Mouse (Mus musculus) gastrocnemius, adult 8-10 months (tissue): Measurements from ENCODE around the gene Ctsr. TPM values are rescaled to one million over a fixed set of nuclear protein-coding genes. Genes with fewer than 3 reads are reported as not detected.
"Not testable (repeated sequence)": the region's sequence is repeated elsewhere in the genome, so short reads cannot be mapped to it uniquely, and the experiment has no call there.

Experiments used
- DNase-seq, 2 experiments: peaks; one replicate each; pipeline ENCODE4 v3.0.0; 2022; ENCODE audit warnings: low spot score in 2 of 2
- total RNA-seq, 4 experiments: library from RNA; stranded (reverse); gene quantifications; 2 replicates each; pipeline ENCODE4 v1.2.4; 2022

The Ctsr gene
- total RNA-seq: not detected

DNA sequence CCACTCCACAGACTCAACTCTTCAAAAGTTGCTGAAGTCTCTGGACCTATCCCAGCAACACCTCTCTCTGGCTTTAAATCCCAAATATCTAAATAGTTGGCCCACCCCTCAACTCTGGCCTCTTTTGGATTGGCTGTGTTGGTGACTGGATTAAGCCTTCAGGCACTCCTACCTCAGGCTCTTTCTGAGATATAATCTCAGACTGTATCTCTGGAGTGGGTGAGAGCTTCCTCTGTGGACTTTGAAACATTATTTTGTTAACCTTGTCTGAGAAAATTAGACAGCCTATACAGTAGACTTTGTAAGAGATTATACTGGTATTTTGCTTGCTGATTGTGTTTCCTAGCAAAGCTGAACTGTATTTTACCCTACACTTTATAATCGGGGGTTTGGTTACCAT is at the start of gene Ctsr:
TSS of gene Ctsr (minus strand) at position 101 of the 400 bp plus-strand sequence.
- no peak for DNase-seq

DNA sequence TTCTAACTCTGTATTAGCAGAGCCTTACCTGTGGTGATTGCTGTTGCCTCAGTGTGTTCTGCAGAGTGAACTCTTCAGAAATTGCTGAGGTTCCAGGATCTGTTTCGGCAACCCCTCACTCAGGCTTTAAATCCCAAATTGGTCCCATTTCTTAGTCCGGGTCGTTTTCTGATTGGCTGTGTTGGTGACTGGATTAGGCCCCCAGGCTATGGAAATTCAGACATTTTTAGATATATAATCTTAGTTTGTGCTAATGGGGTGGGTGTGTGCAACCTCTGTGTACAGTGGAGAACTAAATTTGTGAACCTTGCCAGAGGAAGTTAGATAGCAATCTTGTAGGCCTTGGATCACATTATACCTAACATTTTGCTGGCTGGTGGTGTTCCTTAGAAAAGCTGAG is 39.3 kb upstream of the Ctsr start, which contains the start of gene Cts6:
TSS of gene Cts6 (minus strand) at position 101 of the 400 bp plus-strand sequence.
- no peak for DNase-seq

DNA sequence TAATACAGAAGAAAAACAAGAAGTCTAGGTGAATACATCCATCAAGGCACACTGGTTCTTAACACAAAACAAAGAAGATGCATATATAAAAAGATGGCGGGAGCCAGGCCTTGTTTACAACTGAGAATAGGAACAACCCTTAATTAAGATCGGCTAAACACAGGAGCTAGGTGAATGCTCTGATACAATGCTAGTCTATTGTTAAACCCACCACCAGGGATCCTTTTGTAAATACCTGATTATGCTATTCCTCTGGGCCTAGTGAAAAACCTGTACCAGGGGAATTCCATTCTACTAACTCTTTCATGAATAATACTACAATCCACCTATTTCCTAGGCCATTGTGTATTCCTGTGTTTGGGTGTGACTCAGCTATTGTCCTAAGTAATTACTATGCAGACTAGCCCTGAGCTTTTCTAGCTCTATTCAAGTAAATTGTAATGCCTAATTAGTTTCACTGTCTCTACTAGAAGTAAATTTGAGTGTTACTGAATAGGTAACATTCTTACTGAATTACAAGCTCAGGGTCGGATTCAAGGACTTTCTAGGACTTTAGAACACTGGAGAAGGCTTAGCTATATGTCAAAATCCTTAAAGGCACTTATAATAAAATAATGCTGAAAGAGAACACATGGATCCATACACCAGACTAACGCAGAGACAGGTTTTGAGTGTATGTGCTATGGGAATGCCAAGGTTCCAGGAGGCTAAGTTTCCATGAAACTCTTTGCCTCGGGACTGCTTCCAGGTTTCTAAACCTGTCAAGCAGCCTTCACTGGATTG is 21.3 kb upstream of the Ctsr start:
- DNase-seq: not testable (repeated sequence)

DNA sequence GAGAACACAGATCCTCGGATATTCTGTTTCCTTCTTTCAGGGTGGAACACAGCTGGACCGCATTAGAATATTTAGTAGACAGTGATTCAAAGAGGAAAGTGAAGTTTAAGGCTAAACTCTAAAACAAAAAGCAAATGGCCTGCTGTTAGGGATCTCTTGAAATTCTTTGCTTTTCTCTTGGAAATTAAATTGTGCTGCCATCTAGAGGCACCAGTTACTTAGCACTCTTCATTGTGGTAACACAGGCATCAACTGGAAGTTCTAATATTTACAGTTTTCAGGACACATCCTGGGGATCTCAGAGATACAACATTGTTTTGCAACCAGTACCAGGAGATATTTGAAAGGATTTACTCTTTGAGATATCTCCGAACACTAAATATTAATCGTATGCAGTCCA is 566 bp upstream of the Ctsr start:
- DNase-seq: no peak

Other genes with a start within 250 kb of the Ctsr start
- gene Gm49393, start 228.7 kb downstream of the Ctsr start, total RNA-seq: under 1 TPM in 1 of 4 experiments, not detected in 3; 0.61 TPM
- 1 to 10 TPM in 1 of 4 experiments, under 1 TPM in 3; 0.48 to 2.7 (median 0.55) TPM for gene Gm49391, start 227.7 kb downstream of the Ctsr start, total RNA-seq
- 10 to 100 TPM; 10.6 to 33.5 (median 15.2) TPM for gene Ctla2a, start 227.6 kb downstream of the Ctsr start, total RNA-seq
- gene Tpbpa, start 222.3 kb downstream of the Ctsr start, total RNA-seq: not detected
- gene Ctsj, start 158.3 kb downstream of the Ctsr start, total RNA-seq: not detected
- gene Ctsq, start 123.6 kb downstream of the Ctsr start, total RNA-seq: not detected
- gene Cts6, start 39.2 kb upstream of the Ctsr start, total RNA-seq: not detected
- not detected for gene Cts8, start 91.1 kb upstream of the Ctsr start, total RNA-seq
- not detected for gene Gm49398, start 124.6 kb upstream of the Ctsr start, total RNA-seq
- gene Cts7, start 193.9 kb upstream of the Ctsr start, total RNA-seq: not detected